Mouse (Mus musculus) bone marrow macrophage, adult 2 months (primary cell): ENCODE data around the gene Tub. TPM values are rescaled to one million over a fixed set of nuclear protein-coding genes. Genes with fewer than 3 reads are reported as not detected.

ENCODE experiments used
- H3K27ac ChIP-seq: 2 replicates; pipeline ENCODE4 v1.5.1; 2012; ENCODE audit warnings: low read depth, low read length; ENCODE audit not compliant: insufficient read depth
- H3K4me1 ChIP-seq: 2 replicates; pipeline ENCODE4 v1.6.1; 2012; ENCODE audit warnings: low read length; ENCODE audit not compliant: control insufficient read depth, insufficient read depth
- H3K4me3 ChIP-seq: 2 replicates; pipeline ENCODE4 v1.5.1; 2012; ENCODE audit warnings: mild to moderate bottlenecking, low read length, moderate library complexity; ENCODE audit not compliant: insufficient read depth
- CTCF ChIP-seq: IDR thresholded peaks from 2 replicates; pipeline ENCODE4 v1.5.1; 2012; ENCODE audit warnings: low read depth, mild to moderate bottlenecking, low read length, moderate library complexity
- POLR2A ChIP-seq: IDR thresholded peaks from 2 replicates; pipeline ENCODE4 v1.6.1; 2012; ENCODE audit warnings: mild to moderate bottlenecking, low read depth, low read length, borderline replicate concordance
- polyA plus RNA-seq: library from polyadenylated mRNA; stranded (reverse); fragments of >200 nt; gene quantifications from 2 replicates; pipeline ENCODE4 v1.2.4, GENCODE M21; 2012; ENCODE audit not compliant: missing spikeins, insufficient read depth, insufficient read length

The Tub gene
- polyA plus RNA-seq, 1 experiment = not detected

- Histone ChIP-seq H3K27ac (no peak overlapping the region), H3K4me1 (no peaks in the 10 kb centered on the region), H3K4me3 (no peak overlapping the region)
- no peak for TF ChIP-seq CTCF
- no peak for TF ChIP-seq POLR2A
Observed at GRCm38 (mm10) chr7:109025743-109026142, 75.6 kb downstream of the Tub start.

GRCm38 (mm10) chr7:109026976-109027375, 76.8 kb downstream of the Tub start:
- Histone ChIP-seq H3K4me1 (no peaks in the 10 kb centered on the region), H3K27ac (no peak overlapping the region), H3K4me3 (no peak overlapping the region)

GRCm38 (mm10) chr7:109027721-109028120, 77.6 kb downstream of the Tub start:
- Histone ChIP-seq H3K4me3 (no peak overlapping the region), H3K27ac (no peak overlapping the region), H3K4me1 (no peaks in the 10 kb centered on the region)
- TF ChIP-seq CTCF (no peak), POLR2A (no peak)

More at GRCm38 (mm10) chr7:109026976-109027375, 76.8 kb downstream of the Tub start:
- no peak for TF ChIP-seq POLR2A
- no peak for TF ChIP-seq CTCF

- no peaks in the 10 kb centered on the region for H3K4me1 ChIP-seq
- no peak overlapping the region for H3K4me3 ChIP-seq
- TF ChIP-seq POLR2A = no peak
- TF ChIP-seq CTCF = no peak
- no peak overlapping the region for H3K27ac ChIP-seq
Observed at GRCm38 (mm10) chr7:109028204-109028603, 78.1 kb downstream of the Tub start.

- Histone ChIP-seq H3K4me1 (no peaks in the 10 kb centered on the region), H3K4me3 (no peak overlapping the region), H3K27ac (no peak overlapping the region)
- TF ChIP-seq POLR2A = no peak
- no peak for TF ChIP-seq CTCF
Observed at GRCm38 (mm10) chr7:109029961-109030465, 79.9 kb downstream of the Tub start.

- Histone ChIP-seq H3K27ac (no peak overlapping the region), H3K4me3 (no peak overlapping the region), H3K4me1 (no peaks in the 10 kb centered on the region)
- TF ChIP-seq CTCF = no peak
- no peak for TF ChIP-seq POLR2A
Observed at GRCm38 (mm10) chr7:109031331-109031730, 81.2 kb downstream of the Tub start.

GRCm38 (mm10) chr7:109032054-109032453, 81.9 kb downstream of the Tub start:
- no peak overlapping the region for H3K4me3 ChIP-seq
- TF ChIP-seq POLR2A = no peak
- no peak for TF ChIP-seq CTCF
- no peaks in the 10 kb centered on the region for H3K4me1 ChIP-seq
- no peak overlapping the region for H3K27ac ChIP-seq

- no peak overlapping the region for H3K27ac ChIP-seq
- H3K4me3 ChIP-seq = no peak overlapping the region
- no peaks in the 10 kb centered on the region for H3K4me1 ChIP-seq
- no peak for TF ChIP-seq CTCF
- TF ChIP-seq POLR2A = no peak
Observed at GRCm38 (mm10) chr7:109038121-109038735, 88.1 kb downstream of the Tub start.

GRCm38 (mm10) chr7:109038987-109039386, 88.8 kb downstream of the Tub start:
- H3K27ac ChIP-seq = no peak overlapping the region
- TF ChIP-seq POLR2A (no peak), CTCF (no peak)
- no peak overlapping the region for H3K4me3 ChIP-seq
- no peaks in the 10 kb centered on the region for H3K4me1 ChIP-seq

GRCm38 (mm10) chr7:109039445-109039844, 89.3 kb downstream of the Tub start:
- TF ChIP-seq POLR2A = no peak
- no peak for TF ChIP-seq CTCF
- Histone ChIP-seq H3K27ac (no peak overlapping the region), H3K4me1 (no peaks in the 10 kb centered on the region), H3K4me3 (no peak overlapping the region)
